Mouse (Mus musculus) bone marrow, adult 2 months (tissue): Measurements from ENCODE around the gene Olfr1325. TPM values are rescaled to one million over a fixed set of nuclear protein-coding genes. Genes with fewer than 3 reads are reported as not detected.
"Not testable (repeated sequence)": the region's sequence is repeated elsewhere in the genome, so short reads cannot be mapped to it uniquely, and the experiment has no call there.

Source experiments
- H3K27ac ChIP-seq: fragments of 200-500 bp; 2 replicates; pipeline ENCODE4 v1.5.1; 2012; ENCODE audit warnings: low read depth, mild to moderate bottlenecking, control low read depth, inconsistent platforms, low read length; ENCODE audit not compliant: control insufficient read depth, poor library complexity, insufficient read depth
- H3K4me1 ChIP-seq: fragments of 200-500 bp; 2 replicates; pipeline ENCODE4 v1.6.1; 2011; ENCODE audit warnings: low read length; ENCODE audit not compliant: control insufficient read depth, insufficient read depth
- H3K4me3 ChIP-seq: fragments of 200-500 bp; replicated peaks from 2 replicates; pipeline ENCODE3; 2011; ENCODE audit warnings: mild to moderate bottlenecking, low read depth, low read length, control low read depth; ENCODE audit not compliant: control insufficient read depth
- CTCF ChIP-seq: fragments of 200-500 bp; IDR thresholded peaks from 2 replicates; pipeline ENCODE4 v1.5.1; 2011; ENCODE audit warnings: low read length, control low read depth; ENCODE audit not compliant: control insufficient read depth, insufficient read depth
- POLR2A ChIP-seq: fragments of 200-500 bp; IDR thresholded peaks from 2 replicates; pipeline ENCODE4 v1.6.1; 2011; ENCODE audit warnings: low read depth, mild to moderate bottlenecking, control low read depth, low read length, borderline replicate concordance; ENCODE audit not compliant: control insufficient read depth
- WGBS: fragments of 180-500 bp; shearing (Covaris S2); methylation state at CpG from one replicate; pipeline ENCODE4 v1.1.7; 2018; 5-methylcytosine and 5-hydroxymethylcytosine counted together
- polyA plus RNA-seq: library from polyadenylated mRNA; stranded (reverse); fragments of >200 nt; gene quantifications from 2 replicates; pipeline ENCODE4 v1.2.4, GENCODE M21; 2011; ENCODE audit warnings: low replicate concordance; ENCODE audit not compliant: missing spikeins, insufficient read depth, insufficient read length

Olfr1325 gene
- polyA plus RNA-seq = not detected in 2 replicates

- no peak within 1 kb of the TSS for H3K4me3 ChIP-seq
- 79% methylated on average over 2 of the region's 2 CpGs for WGBS
- TF ChIP-seq POLR2A (no peak), CTCF (no peak)
- H3K4me1 ChIP-seq = no peaks in the 10 kb centered on the region
- no peak within 1 kb of the TSS for H3K27ac ChIP-seq
Observed at GRCm38 (mm10) chrX:74592379-74592778, at the start of gene Olfr1325. Gene Olfr1325, plus strand, starts transcription at chrX:74592679.

GRCm38 (mm10) chrX:74574788-74575187 is 17.7 kb upstream of the Olfr1325 start, which contains the start of gene Olfr1326-ps1:
Gene Olfr1326-ps1, minus strand, starts transcription at chrX:74574888.
- no peak for TF ChIP-seq POLR2A
- TF ChIP-seq CTCF = no peak
- no peak within 1 kb of the TSS for H3K4me3 ChIP-seq
- no peak within 1 kb of the TSS for H3K27ac ChIP-seq
- H3K4me1 ChIP-seq = no peaks in the 10 kb centered on the region

GRCm38 (mm10) chrX:74645466-74646323 is 53.2 kb downstream of the Olfr1325 start, which contains the start of gene Gm5640:
Gene Gm5640, minus strand, starts transcription at chrX:74645635.
- not testable (repeated sequence) for H3K27ac ChIP-seq, H3K4me3 ChIP-seq, H3K4me1 ChIP-seq
- WGBS = 47% methylated on average over 4 of the region's 5 CpGs

GRCm38 (mm10) chrX:74646393-74646792 is 53.9 kb downstream of the Olfr1325 start:
- not testable (repeated sequence) for H3K27ac ChIP-seq, H3K4me1 ChIP-seq, H3K4me3 ChIP-seq
- WGBS = no CpG with 5 or more reads among the region's 1 CpGs

Other genes starting within 250 kb of the Olfr1325 start
- gene Lage3, start 239.1 kb upstream of the Olfr1325 start, polyA plus RNA-seq = 39.5 and 58.6 TPM in 2 replicates
- gene Ubl4a, start 219.5 kb upstream of the Olfr1325 start, polyA plus RNA-seq = 27.2 and 35.6 TPM in 2 replicates
- gene Slc10a3, start 219.3 kb upstream of the Olfr1325 start, polyA plus RNA-seq = 2.7 TPM in 2 replicates
- gene Fam3a, start 199.4 kb upstream of the Olfr1325 start, polyA plus RNA-seq = 3.6 and 9.1 TPM in 2 replicates
- gene Ikbkg, start 199.4 kb upstream of the Olfr1325 start, polyA plus RNA-seq = 11.6 and 11.7 TPM in 2 replicates
- gene G6pdx, start 163.5 kb upstream of the Olfr1325 start, polyA plus RNA-seq = 20.9 and 33.4 TPM in 2 replicates
- not detected in 2 replicates for gene Gm6880, start 111.3 kb upstream of the Olfr1325 start, polyA plus RNA-seq
- not detected in 2 replicates for gene Olfr1326-ps1, start 17.8 kb upstream of the Olfr1325 start, polyA plus RNA-seq
- gene Gm5640, start 53.0 kb downstream of the Olfr1325 start, polyA plus RNA-seq = not detected in 2 replicates
- gene Gm6890, start 148.2 kb downstream of the Olfr1325 start, polyA plus RNA-seq = not detected in 2 replicates
- not detected in 2 replicates for gene Gm5936, start 244.5 kb downstream of the Olfr1325 start, polyA plus RNA-seq